Mouse (Mus musculus): Measurements from ENCODE around the gene Lyrm7. TPM values are rescaled to one million over a fixed set of nuclear protein-coding genes. Genes with fewer than 3 reads are reported as not detected.

The Lyrm7 gene
- total and polyA plus RNA-seq, 3 experiments: 18.2 to 64.4 (median 18.6) TPM

DNA sequence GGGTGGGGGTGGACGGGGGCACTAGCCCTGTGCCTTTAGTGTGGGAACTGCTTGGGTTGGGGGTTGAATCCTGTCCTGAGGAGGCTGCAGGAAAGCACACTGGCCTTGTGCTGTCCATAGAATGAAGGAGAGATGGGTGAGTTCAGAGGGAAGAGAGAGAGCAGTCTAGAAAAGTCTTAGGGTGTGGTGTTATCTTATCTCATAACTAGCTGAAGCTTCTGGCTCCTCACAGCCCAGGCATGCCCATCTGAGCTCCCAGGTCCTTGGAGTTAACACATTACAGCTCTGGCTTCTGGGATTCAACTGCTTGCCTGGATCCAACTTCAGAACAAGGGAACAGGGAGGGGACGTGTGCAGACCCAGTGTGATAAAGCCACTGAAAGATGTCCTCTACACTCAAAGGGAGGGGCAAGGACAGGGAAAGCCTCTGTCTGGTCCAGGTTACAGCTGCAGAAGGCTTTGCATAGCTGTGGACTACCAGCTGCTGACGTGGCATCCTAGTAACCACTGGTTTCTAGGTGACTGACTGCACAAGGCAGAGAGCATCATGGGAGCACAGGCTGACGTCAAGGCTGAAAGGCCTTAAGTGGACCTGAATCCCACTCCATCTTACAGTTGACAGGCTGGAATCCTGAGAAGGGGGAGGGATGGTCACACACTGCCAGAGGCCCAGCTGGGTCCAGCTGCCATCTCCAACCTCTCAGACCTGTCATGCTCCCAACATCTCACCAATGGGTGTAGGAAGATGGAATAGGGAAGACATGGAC lies 43.4 kb upstream of the Lyrm7 start (continued):
- TF ChIP-seq ELF1 (IDR thresholded peaks at IDR 0.05; ENCODE audit: low read depth, low read length) (no peak), MAFK (IDR thresholded peaks at IDR 0.05; ENCODE audit: insufficient replicate concordance, low read length) (peak; percentile 64; the same call in 1 of the 2 replicates), CTCF (conservative IDR thresholded peaks at IDR 0.05 in 1 of 2, IDR thresholded peaks at IDR 0.05 in 1 of 2; ENCODE audit: low read depth in 2 of 2, low read length in 2 of 2) (no peak), MAZ (IDR thresholded peaks at IDR 0.05; ENCODE audit: low read depth, low read length) (0 out of 2 replicates have a peak, but pooled peaks have one; percentile 41), CHD2 (IDR thresholded peaks at IDR 0.05; ENCODE audit: low read length) (no peak), HCFC1 (IDR thresholded peaks at IDR 0.05; ENCODE audit: low read depth, low read length) (peak; percentile 35; the same call in 1 of the 2 replicates), SMC3 (IDR thresholded peaks at IDR 0.05; ENCODE audit: low read depth, low read length) (no peak)

DNA sequence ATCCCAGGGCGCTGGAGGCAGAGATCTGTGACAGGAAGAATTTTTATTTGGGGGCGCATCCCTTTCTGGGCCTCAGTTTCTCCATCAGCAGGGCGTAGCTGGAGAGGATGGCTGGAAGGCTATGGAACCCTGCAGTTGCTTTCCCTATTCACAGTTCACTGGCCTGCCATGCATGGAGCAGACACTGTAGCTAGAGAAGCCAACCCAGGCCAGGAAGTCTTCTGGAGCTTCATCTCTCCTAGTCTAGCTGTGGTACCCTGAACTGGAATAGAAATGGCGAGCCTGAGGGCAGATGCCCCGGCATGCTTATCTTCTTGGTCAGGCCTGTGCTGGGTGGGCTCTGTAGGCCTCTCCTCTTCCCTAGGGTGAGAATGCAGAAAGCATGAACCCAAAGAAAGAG lies 42.6 kb upstream of the Lyrm7 start:
- no peak overlapping the region for H3K4me3 ChIP-seq (replicated peaks in 1 of 3; ENCODE audit: low read depth in 2 of 3, low read length in 2 of 3, poor library complexity in 1 of 3)
- in situ Hi-C loops (cut with MboI; ENCODE audit: low pct_ligation_motif_present, low pct_unique_long_range_greater_than_20kb, low sequenced_read_pairs): no loop called here
- H3K36me3 ChIP-seq (replicated peaks in 1 of 2; ENCODE audit: control insufficient read depth in 1 of 2, insufficient read depth in 1 of 2, low read length in 1 of 2): peaks cover 0 to 26% of the 10 kb centered on the region in 2 experiments
- no peak overlapping the region for H3K27ac ChIP-seq (ENCODE audit: insufficient read depth, low read depth)
- no peaks in the 10 kb centered on the region for H3K27me3 ChIP-seq (replicated peaks)
- H3K4me2 ChIP-seq (ENCODE audit: insufficient read depth, low read depth, poor library complexity, severe bottlenecking): no peak overlapping the region
- H3K79me2 ChIP-seq (replicated peaks; ENCODE audit: control insufficient read depth, extremely low read depth, insufficient read depth, poor library complexity, severe bottlenecking): no peaks in the 10 kb centered on the region
- H3K4me1 ChIP-seq (ENCODE audit: control insufficient read depth in 1 of 2, insufficient read depth in 2 of 2): peaks cover 5 to 8% of the 10 kb centered on the region in 2 experiments
- H3K9ac ChIP-seq (ENCODE audit: insufficient read depth, low read depth): no peak overlapping the region
- dilution Hi-C loops (cut with MboI; ENCODE audit: extremely low pct_ligation_motif_present, extremely low pct_unique_long_range_greater_than_20kb, low sequenced_read_pairs): no loop called here
- no peaks in the 10 kb centered on the region for H3K9me3 ChIP-seq (replicated peaks; ENCODE audit: low read length)
- no peak for DNase-seq (ENCODE audit: extremely low read depth)
- no peak for TF ChIP-seq POLR2A (IDR thresholded peaks at IDR 0.05; ENCODE audit: low read depth, low read length)
- TF ChIP-seq TBP (conservative IDR thresholded peaks at IDR 0.05; ENCODE audit: low read depth, low read length): no peak
- no peak for TF ChIP-seq PAX5 (IDR thresholded peaks at IDR 0.05; ENCODE audit: low read length)
- TF ChIP-seq ZMIZ1 (IDR thresholded peaks at IDR 0.05; ENCODE audit: low read depth, low read length): no peak

GRCm38 (mm10) chr11:54902333-54903323 lies 41.9 kb upstream of the Lyrm7 start, which contains the start of gene Gpx3:
Gene Gpx3, plus strand, starts transcription at chr11:54902453.
- dilution Hi-C loops (cut with MboI; ENCODE audit: extremely low pct_ligation_motif_present, extremely low pct_unique_long_range_greater_than_20kb, low sequenced_read_pairs) (no loop called here), in situ Hi-C loops (cut with MboI; ENCODE audit: low pct_ligation_motif_present, low pct_unique_long_range_greater_than_20kb, low sequenced_read_pairs) (no loop called here)
- Histone ChIP-seq H3K4me1 (ENCODE audit: control insufficient read depth in 1 of 2, insufficient read depth in 2 of 2) (peaks cover 5 to 8% of the 10 kb centered on the region in 2 experiments), H3K9me3 (replicated peaks; ENCODE audit: low read length) (no peaks in the 10 kb centered on the region), H3K79me2 (replicated peaks; ENCODE audit: control insufficient read depth, extremely low read depth, insufficient read depth, poor library complexity, severe bottlenecking) (no peaks in the 10 kb centered on the region), H3K27ac (ENCODE audit: insufficient read depth, low read depth) (no peak within 1 kb of the TSS), H3K4me2 (ENCODE audit: insufficient read depth, low read depth, poor library complexity, severe bottlenecking) (no peak within 1 kb of the TSS), H3K36me3 (replicated peaks in 1 of 2; ENCODE audit: control insufficient read depth in 1 of 2, insufficient read depth in 1 of 2, low read length in 1 of 2) (peaks cover 0 to 19% of the 10 kb centered on the region in 2 experiments), H3K9ac (ENCODE audit: insufficient read depth, low read depth) (no peak within 1 kb of the TSS), H3K4me3 (replicated peaks in 1 of 3; ENCODE audit: low read depth in 2 of 3, low read length in 2 of 3, poor library complexity in 1 of 3) (no peak within 1 kb of the TSS), H3K27me3 (replicated peaks) (no peaks in the 10 kb centered on the region)
- TF ChIP-seq PAX5 (IDR thresholded peaks at IDR 0.05; ENCODE audit: low read length): no peak
- TF ChIP-seq ZKSCAN1 (IDR thresholded peaks at IDR 0.05; ENCODE audit: borderline replicate concordance, low read depth, low read length): no peak
- TF ChIP-seq ZNF384 (IDR thresholded peaks at IDR 0.05; ENCODE audit: low read depth, low read length): no peak
- no peak for TF ChIP-seq IRF4 (IDR thresholded peaks at IDR 0.05; ENCODE audit: low read depth, low read length)
- no peak for TF ChIP-seq ETS1 (conservative IDR thresholded peaks at IDR 0.05; ENCODE audit: low read depth, low read length)
- no peak for TF ChIP-seq CHD2 (IDR thresholded peaks at IDR 0.05; ENCODE audit: low read length)
- no peak for TF ChIP-seq GABPA (IDR thresholded peaks at IDR 0.05; ENCODE audit: insufficient replicate concordance, low read depth, low read length)
- no peak for TF ChIP-seq ELF1 (IDR thresholded peaks at IDR 0.05; ENCODE audit: low read depth, low read length)
- TF ChIP-seq MXI1 (IDR thresholded peaks at IDR 0.05; ENCODE audit: low read depth, low read length): no peak
- no peak for TF ChIP-seq E2F4 (IDR thresholded peaks at IDR 0.05; ENCODE audit: insufficient replicate concordance, low read depth, low read length)
- no peak for TF ChIP-seq JUN (IDR thresholded peaks at IDR 0.05; ENCODE audit: insufficient read depth, low read depth, low read length)
- no peak for TF ChIP-seq NRF1 (IDR thresholded peaks at IDR 0.05; ENCODE audit: low read depth, low read length)
- TF ChIP-seq SMC3 (IDR thresholded peaks at IDR 0.05; ENCODE audit: low read depth, low read length): no peak
- TF ChIP-seq UBTF (IDR thresholded peaks at IDR 0.05; ENCODE audit: low read depth, low read length): no peak
- TF ChIP-seq TCF12 (IDR thresholded peaks at IDR 0.05; ENCODE audit: low read depth, low read length): no peak
- TF ChIP-seq SIN3A (IDR thresholded peaks at IDR 0.05; ENCODE audit: low read length): no peak
- no peak for TF ChIP-seq RCOR1 (conservative IDR thresholded peaks at IDR 0.05; ENCODE audit: low read depth, low read length)
- no peak for TF ChIP-seq MAX (IDR thresholded peaks at IDR 0.05; ENCODE audit: low read length)
- no peak for TF ChIP-seq MAZ (IDR thresholded peaks at IDR 0.05; ENCODE audit: low read depth, low read length)
- TF ChIP-seq JUND (conservative IDR thresholded peaks at IDR 0.05; ENCODE audit: low read depth, low read length): no peak
- no peak for DNase-seq (ENCODE audit: extremely low read depth)
